Mouse (Mus musculus) bone marrow, adult 2 months (tissue): ENCODE results near the gene Arhgap22.

Experiments used
- CTCF ChIP-seq: fragments of 200-500 bp; IDR thresholded peaks from 2 replicates; pipeline ENCODE4 v1.5.1; 2011; ENCODE audit warnings: low read length, control low read depth; ENCODE audit not compliant: control insufficient read depth, insufficient read depth
- POLR2A ChIP-seq: fragments of 200-500 bp; IDR thresholded peaks from 2 replicates; pipeline ENCODE4 v1.6.1; 2011; ENCODE audit warnings: low read depth, mild to moderate bottlenecking, control low read depth, low read length, borderline replicate concordance; ENCODE audit not compliant: control insufficient read depth

- TF ChIP-seq CTCF (no peak), POLR2A (no peak)
These were observed 37.3 kb downstream of the Arhgap22 start for GRCm38 (mm10) chr14:33250956-33251745.
